Mouse (Mus musculus) T-cell, adult 2 months (primary cell): ENCODE measurements around the gene Zfp945.
"Not testable (repeated sequence)": the region's sequence is repeated elsewhere in the genome, so short reads cannot be mapped to it uniquely, and the experiment has no call there.

Experiments used
- DNase-seq: peaks from one replicate; pipeline ENCODE4 v3.0.0; 2022; ENCODE audit warnings: low spot score

Gene Zfp945

GRCm38 (mm10) chr17:22866845-22867481 is at the start of gene Zfp945:
Gene Zfp945 (minus strand): TSS chr17:22867134.
- DNase-seq = peak; percentile 53

DNA sequence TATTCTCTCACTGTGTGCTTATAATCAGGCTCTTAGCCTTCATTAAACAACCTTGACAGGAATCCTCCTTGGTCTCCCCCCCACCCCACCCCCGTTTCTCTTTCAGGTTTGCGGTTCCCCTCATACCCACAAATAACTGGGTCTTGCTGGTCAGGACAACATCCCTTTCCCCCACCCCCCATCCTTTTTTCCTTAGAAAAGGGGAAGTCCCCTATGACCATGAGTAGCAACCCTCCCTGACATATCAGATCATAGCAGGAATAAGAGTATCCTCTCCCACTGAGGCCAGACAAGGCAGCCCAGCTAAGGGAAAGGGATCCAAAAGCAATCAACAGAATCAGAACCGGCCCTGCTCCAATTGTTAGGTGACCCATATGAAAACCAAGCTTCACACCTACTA is 21.4 kb upstream of the Zfp945 start:
- DNase-seq = no peak

- DNase-seq = no peak
These were observed 17.2 kb upstream of the Zfp945 start for GRCm38 (mm10) chr17:22884059-22884698.

GRCm38 (mm10) chr17:22877427-22878307 is 10.7 kb upstream of the Zfp945 start:
- DNase-seq = no peak

DNA sequence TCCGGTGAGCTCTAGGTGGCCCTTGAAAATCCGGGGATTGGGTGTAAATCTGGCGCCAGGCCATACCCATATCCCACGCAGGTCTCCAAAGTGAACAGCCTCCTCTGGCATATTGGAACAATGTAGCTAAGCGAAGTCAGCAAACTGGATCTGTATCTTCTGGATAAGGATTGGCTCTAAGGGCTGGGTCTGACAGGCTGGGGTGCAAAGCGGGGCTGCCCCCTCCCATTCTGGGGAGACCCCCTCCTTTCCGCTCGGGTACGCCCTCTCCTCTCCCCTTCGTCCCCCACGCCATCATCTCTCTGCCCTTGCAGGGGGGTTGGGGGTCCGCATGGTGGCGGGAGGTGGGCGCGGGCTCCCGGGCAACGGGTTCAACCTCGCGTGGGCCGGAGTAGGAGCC is 9.4 kb upstream of the Zfp945 start:
- DNase-seq = no peak

GRCm38 (mm10) chr17:22875549-22875948 is 8.6 kb upstream of the Zfp945 start:
- not testable (repeated sequence) for DNase-seq

GRCm38 (mm10) chr17:22866421-22866844 is 501 bp downstream of the Zfp945 start:
- peak; percentile 15 for DNase-seq

- no peak for DNase-seq
These were observed 45.8 kb downstream of the Zfp945 start for GRCm38 (mm10) chr17:22821166-22821565.

DNA sequence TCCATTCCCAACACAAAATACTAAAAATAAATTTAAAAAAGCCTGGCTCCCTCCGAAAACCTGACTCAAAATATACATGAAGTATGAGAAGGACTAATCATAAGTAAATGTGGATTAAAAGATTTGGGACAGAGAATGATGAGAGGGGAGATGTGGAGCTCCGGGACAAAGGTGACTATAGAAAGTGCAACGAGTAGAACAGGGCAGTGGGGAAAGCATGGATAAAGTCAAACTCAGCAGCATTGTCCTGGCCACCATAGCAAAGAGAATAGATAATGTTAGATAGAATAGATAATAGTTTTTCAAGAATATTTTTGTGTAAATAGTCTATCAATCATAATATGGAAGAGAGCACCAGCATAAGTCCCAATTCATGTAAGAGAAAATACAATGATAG is 48.7 kb downstream of the Zfp945 start:
- no peak for DNase-seq

GRCm38 (mm10) chr17:22817471-22818198 is 49.3 kb downstream of the Zfp945 start:
- DNase-seq = peak; percentile 2

GRCm38 (mm10) chr17:22799707-22800106 is 67.2 kb downstream of the Zfp945 start:
- no peak for DNase-seq
